Mouse (Mus musculus) layer of hippocampus, postnatal 25 days (tissue): ENCODE results near the gene Exoc6b. TPM values are rescaled to one million over a fixed set of nuclear protein-coding genes. Genes with fewer than 3 reads are reported as not detected.

ENCODE experiments used
- DNase-seq, 2 experiments: peaks; one replicate each; pipeline ENCODE4 v3.0.0; 2022; ENCODE audit warnings: mixed read lengths in 2 of 2, low spot score in 1 of 2; ENCODE audit errors: extremely low spot score in 1 of 2
- total RNA-seq, 2 experiments: library from RNA; stranded (reverse); gene quantifications; 2 replicates each; pipeline ENCODE4 v1.2.3; 2021

Gene Exoc6b
- total RNA-seq, 2 experiments from 2014 or later, result 119 to 122 TPM

- no peak for DNase-seq
These were observed 323.7 kb downstream of the Exoc6b start for GRCm38 (mm10) chr6:84745570-84745969.

DNA sequence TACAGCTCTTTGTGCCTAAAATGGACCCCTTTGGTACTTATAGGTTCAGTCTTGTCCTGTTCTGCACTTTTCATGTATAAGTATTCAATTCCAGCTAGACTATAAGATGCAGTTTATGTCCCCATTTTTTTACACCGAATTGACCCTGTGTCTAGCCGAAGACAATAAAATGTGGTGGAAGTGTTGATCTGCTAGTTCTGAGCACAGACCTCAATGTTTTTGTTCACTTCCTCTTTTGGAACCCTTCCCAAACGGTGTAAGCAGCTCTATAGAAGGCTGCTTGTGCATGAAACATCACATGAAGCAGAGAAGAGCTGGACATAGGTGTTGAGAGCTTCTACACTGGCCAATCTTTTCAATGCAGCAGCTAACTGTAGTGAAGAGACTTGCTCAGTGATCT, 327.1 kb downstream of the Exoc6b start:
- DNase-seq, result no peak

DNA sequence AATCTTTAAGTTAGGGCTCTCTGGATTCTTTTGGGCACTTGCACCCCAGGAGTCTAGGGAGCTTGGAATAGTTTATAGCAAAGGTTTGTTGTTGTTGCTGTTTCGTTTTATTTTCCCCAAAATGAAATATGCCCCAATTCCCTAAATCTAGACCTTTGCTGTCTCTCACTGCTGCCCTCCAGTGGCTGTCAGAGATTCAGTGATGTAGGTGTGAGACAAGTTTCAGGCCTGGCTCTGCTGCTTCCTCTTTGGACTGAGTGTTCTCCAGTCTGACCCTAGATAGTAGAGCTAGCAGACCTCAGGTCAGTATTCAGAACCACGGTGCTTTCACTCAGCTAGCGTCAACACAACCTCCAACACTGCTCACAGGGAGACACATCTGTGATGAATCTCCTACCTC, 332.4 kb downstream of the Exoc6b start:
- DNase-seq, result peak in 1 of 2 experiments; percentile 67

GRCm38 (mm10) chr6:84726876-84727275, 342.4 kb downstream of the Exoc6b start:
- no peak for DNase-seq

DNA sequence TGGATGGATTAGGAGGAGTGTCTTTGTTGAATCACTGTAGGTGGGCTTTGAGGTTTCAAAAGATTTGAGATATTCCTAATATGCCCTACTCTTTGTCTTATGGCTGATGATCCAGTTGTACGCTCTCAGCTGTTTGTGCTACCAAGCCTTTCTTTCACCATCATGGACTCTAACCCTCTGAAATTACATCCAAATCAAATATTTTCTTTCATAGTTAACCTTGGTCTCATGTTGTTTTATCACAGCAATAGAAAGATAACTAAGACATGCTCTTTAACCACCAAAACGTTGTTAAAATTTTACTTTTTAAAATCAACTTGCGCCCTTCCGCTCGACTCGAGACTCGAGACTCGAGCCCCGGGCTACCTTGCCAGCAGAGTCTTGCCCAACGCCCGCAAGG, 356.1 kb downstream of the Exoc6b start:
- no peak for DNase-seq

GRCm38 (mm10) chr6:84710831-84711230, 358.5 kb downstream of the Exoc6b start:
- DNase-seq, result no peak

- no peak for DNase-seq
These were observed 360.7 kb downstream of the Exoc6b start for GRCm38 (mm10) chr6:84708631-84709030.

- DNase-seq, result no peak
These were observed 369.7 kb downstream of the Exoc6b start for GRCm38 (mm10) chr6:84699579-84699978.

- no peak for DNase-seq
These were observed 371.0 kb downstream of the Exoc6b start for GRCm38 (mm10) chr6:84698288-84698673.

GRCm38 (mm10) chr6:84697474-84698287, 371.6 kb downstream of the Exoc6b start:
- no peak for DNase-seq

DNA sequence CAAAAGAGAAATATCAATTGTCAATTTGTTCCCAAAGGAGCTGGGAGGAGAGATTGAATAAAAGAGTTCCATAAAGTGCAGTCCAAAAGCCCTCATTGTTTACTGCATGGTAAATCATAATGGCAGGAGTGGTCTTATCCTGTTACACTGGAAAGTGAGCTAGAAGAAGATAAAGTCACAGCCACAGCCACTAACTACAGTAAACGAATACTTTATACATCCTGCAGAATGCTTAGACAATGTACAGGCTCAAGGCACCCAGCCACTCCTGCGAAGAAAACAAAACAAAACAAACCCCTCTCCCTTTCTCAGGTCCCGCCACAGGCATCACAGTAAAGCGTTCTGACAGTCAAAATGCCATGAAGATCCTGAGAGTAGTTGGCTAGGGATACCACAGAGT, 375.5 kb downstream of the Exoc6b start:
- no peak for DNase-seq

GRCm38 (mm10) chr6:84693204-84693603, 376.1 kb downstream of the Exoc6b start:
- no peak for DNase-seq

GRCm38 (mm10) chr6:84691907-84692306, 377.4 kb downstream of the Exoc6b start:
- no peak for DNase-seq

GRCm38 (mm10) chr6:84677770-84678169, 391.5 kb downstream of the Exoc6b start:
- DNase-seq, result no peak

- no peak for DNase-seq
These were observed 394.4 kb downstream of the Exoc6b start for GRCm38 (mm10) chr6:84674936-84675335.

GRCm38 (mm10) chr6:84674136-84674535, 395.2 kb downstream of the Exoc6b start:
- no peak for DNase-seq

DNA sequence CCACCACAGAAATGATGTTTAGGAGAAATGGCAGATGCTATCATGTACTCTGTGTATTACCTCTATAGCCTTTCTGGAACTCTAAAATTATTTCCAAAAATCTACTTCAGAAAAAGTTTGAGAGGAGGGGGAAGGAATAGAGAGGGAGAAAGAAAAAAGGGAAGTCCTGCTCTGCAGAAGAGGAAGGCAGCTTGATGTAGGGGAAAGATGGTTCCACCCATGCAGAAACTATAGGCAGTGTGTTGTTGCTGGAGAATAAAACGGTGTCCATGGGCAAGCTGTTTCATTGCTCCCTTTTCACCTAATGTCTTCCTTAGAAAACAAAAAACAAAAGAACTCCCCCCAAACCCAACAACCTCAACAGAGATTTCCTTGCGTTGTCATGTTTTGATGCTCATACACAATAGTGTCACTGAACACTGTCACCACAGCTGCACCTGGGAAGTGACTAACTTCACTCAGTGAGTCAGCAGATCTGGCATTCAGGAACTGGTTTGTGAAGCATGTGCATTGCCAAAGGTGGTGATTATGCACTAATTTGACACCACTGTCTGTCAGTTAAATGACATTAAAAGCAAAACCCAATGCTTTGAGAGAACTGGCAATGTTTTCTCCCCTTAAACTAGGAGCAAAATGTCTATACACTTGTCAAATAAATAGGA, 407.7 kb downstream of the Exoc6b start:
- DNase-seq, result no peak

DNA sequence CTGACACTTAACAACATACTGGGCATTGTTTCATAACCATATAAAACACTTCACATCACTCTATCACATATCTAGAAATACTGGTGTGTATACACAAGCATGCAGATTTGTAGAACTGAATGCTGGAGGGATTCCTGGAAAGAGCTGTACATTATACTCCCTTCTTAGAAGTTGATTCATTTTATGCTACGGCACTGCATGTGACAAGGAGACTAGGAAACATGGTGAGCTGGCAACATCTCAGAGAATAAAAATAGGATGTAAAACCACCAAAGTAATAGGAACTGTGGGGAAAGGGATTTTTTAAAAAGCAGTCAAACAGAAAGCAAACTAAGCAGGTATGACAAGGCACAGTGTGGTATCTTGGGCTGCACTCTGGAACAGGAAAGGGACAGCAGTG, 408.3 kb downstream of the Exoc6b start:
- no peak for DNase-seq

- no peak for DNase-seq
These were observed 412.2 kb downstream of the Exoc6b start for GRCm38 (mm10) chr6:84657091-84657490.

- DNase-seq, result peak in 1 of 2 experiments; percentile 12
These were observed 412.6 kb downstream of the Exoc6b start for GRCm38 (mm10) chr6:84656680-84657079.

DNA sequence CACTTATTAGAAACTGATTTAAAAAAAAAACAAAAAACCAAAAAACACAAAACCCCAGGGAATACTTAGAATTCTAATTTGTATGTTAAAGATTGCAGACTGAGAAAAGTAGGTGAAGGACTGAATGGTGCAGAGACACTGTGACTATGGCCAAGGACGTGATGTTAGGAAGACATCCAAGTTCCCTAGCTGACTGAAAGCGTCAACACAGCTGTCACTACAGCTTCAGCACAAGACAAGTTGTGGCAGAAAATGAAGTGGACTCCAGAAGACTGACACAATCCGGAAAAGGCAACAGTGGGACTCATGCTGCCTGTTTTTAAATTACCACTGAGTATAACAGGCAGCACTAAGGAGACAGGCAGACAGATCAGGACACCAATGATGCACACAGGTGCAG, 417.4 kb downstream of the Exoc6b start:
- DNase-seq, result no peak

- no peak for DNase-seq
These were observed 422.1 kb downstream of the Exoc6b start for GRCm38 (mm10) chr6:84647197-84647596.
